Mouse (Mus musculus): ENCODE measurements at regions not wholly inside any gene's neighbourhood (a gene's known extent, or its start where the extent isn't known, plus 50 kb on each side); places are given as distances from the start of the nearest gene placed in this dataset.

GRCm38 (mm10) chr2:115119429-115120205 lies 461.9 kb upstream of the BC052040 start:
- no peak for DNase-seq (ENCODE audit: low spot score)

GRCm38 (mm10) chr2:115120206-115120503 lies 461.4 kb upstream of the BC052040 start:
- DNase-seq (ENCODE audit: low spot score), result no peak

GRCm38 (mm10) chr2:115126625-115127369 lies 454.7 kb upstream of the BC052040 start:
- DNase-seq (ENCODE audit: low spot score), result no peak

GRCm38 (mm10) chr2:115131746-115132145 lies 449.8 kb upstream of the BC052040 start:
- DNase-seq (ENCODE audit: low spot score), result no peak

- DNase-seq (ENCODE audit: low spot score), result no peak
These were observed 449.3 kb upstream of the BC052040 start for GRCm38 (mm10) chr2:115132165-115132592.

GRCm38 (mm10) chr2:115141416-115141815 lies 440.1 kb upstream of the BC052040 start:
- DNase-seq (ENCODE audit: low spot score), result no peak

GRCm38 (mm10) chr2:115172111-115172510 lies 409.4 kb upstream of the BC052040 start:
- peak; percentile 16 for DNase-seq (ENCODE audit: low spot score)

GRCm38 (mm10) chr2:115177076-115177475 lies 404.4 kb upstream of the BC052040 start:
- no peak for DNase-seq (ENCODE audit: low spot score)

GRCm38 (mm10) chr2:115177896-115178295 lies 403.6 kb upstream of the BC052040 start:
- no peak for DNase-seq (ENCODE audit: low spot score)

GRCm38 (mm10) chr2:115211191-115211590 lies 370.3 kb upstream of the BC052040 start:
- DNase-seq (ENCODE audit: low spot score), result no peak

- DNase-seq (ENCODE audit: low spot score), result no peak
These were observed 368.1 kb upstream of the BC052040 start for GRCm38 (mm10) chr2:115213181-115213970.

GRCm38 (mm10) chr2:115214292-115214691 lies 367.2 kb upstream of the BC052040 start:
- no peak for DNase-seq (ENCODE audit: low spot score)

GRCm38 (mm10) chr2:115230041-115230440 lies 351.5 kb upstream of the BC052040 start:
- no peak for DNase-seq (ENCODE audit: low spot score)

- DNase-seq (ENCODE audit: low spot score), result no peak
These were observed 333.8 kb upstream of the BC052040 start for GRCm38 (mm10) chr2:115247673-115248072.

GRCm38 (mm10) chr2:115250019-115250807 lies 331.3 kb upstream of the BC052040 start:
- peak; percentile 59 for DNase-seq (ENCODE audit: low spot score)

GRCm38 (mm10) chr2:115257391-115257790 lies 324.1 kb upstream of the BC052040 start:
- DNase-seq (ENCODE audit: low spot score), result no peak

- peak; percentile 18 for DNase-seq (ENCODE audit: low spot score)
These were observed 313.3 kb upstream of the BC052040 start for GRCm38 (mm10) chr2:115268247-115268646.

- no peak for DNase-seq (ENCODE audit: low spot score)
These were observed 304.1 kb upstream of the BC052040 start for GRCm38 (mm10) chr2:115277421-115277820.

- DNase-seq (ENCODE audit: low spot score), result no peak
These were observed 288.5 kb upstream of the BC052040 start for GRCm38 (mm10) chr2:115293020-115293419.

GRCm38 (mm10) chr2:115297463-115297862 lies 284.1 kb upstream of the BC052040 start:
- no peak for DNase-seq (ENCODE audit: low spot score)

- no peak for DNase-seq (ENCODE audit: low spot score)
These were observed 274.3 kb upstream of the BC052040 start for GRCm38 (mm10) chr2:115307248-115307647.

All from adipocyte (in vitro differentiated cells).